Mouse (Mus musculus) right cerebral cortex, postnatal 25 days (tissue): ENCODE data around the gene Cacna1e.

ENCODE experiments used
- DNase-seq: peaks from one replicate; pipeline ENCODE4 v3.0.0; 2022

The Cacna1e gene

GRCm38 (mm10) chr1:154832168-154832539, 52.1 kb downstream of the Cacna1e start:
- DNase-seq = no peak

DNA sequence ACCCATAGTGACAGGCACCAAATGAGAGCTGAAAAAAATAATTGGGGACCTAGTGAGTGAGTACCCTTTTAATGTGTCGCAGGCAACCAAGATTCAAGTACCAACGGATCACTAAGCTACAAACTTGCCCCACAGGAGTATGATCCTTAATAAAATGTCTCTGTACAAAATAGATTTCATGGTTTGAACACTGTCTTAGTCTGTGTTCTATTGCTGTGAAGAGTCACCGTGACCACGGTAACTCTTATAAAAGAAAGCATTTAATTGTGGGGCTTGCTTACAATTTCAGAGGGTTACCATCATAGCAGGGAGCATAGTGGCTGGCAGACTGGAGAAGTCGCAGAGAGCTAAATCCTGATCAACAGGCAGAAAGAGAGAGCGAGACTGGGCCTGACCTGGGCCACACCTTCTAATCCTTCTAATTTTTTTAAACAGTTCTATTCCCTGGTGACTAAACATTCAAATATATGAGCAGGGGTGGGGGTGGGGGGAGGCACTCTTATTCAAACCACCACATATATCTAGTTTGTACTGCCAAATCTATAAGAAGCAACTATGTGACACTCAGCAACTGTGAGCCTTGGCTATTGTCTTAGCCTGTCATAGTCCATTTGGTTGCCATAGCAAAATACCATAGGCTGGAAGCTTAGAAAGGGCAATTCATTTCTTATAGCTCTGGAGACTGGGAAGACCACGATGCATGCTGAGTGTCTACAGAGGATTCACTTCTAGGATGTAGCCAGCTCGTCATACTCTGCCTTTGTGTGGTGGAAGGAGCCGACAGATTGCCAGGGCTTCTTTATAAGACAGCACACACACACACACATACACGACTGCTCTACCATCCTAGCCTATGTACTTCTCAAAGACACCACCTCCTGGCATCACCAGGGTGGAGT, 52.8 kb downstream of the Cacna1e start:
- no peak for DNase-seq

DNA sequence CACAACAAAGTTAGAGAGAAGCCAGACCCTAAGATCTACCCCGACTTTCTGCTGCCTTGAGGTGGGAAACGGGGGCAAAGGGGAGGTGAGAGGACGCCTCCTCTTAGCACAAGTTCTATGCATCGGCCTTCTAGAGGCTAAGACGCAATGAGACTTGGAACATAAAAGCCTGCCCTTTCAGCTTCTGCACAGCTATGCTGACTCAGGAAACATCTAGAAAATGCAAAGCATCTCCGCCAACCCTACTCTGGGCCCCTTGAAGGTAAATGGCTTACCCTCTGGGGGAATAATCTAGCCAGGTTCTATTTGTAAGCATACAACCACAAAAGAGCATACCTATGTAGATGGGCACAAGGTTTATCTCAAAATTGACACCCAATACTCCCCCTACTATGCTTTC, 54.2 kb downstream of the Cacna1e start:
- DNase-seq = no peak

DNA sequence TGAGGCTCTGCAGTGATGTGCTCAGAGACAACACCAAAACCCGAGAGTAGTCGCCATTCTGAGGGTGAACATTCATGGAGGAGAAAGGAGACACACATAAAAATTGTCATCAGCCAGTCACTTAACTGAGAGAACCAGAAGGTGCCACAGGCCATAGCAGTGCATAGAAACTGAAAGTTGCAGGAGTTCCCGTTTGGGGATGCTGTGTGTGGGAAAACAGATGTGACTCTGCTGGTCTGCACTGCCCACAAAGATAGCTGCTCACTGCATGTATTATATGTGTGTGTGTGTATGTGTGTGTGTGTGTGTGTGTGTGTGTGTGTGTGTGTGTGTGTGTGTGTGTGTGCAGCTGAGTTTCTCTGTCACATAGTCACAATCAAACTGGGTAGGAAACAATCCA, 61.2 kb downstream of the Cacna1e start:
- no peak for DNase-seq

DNA sequence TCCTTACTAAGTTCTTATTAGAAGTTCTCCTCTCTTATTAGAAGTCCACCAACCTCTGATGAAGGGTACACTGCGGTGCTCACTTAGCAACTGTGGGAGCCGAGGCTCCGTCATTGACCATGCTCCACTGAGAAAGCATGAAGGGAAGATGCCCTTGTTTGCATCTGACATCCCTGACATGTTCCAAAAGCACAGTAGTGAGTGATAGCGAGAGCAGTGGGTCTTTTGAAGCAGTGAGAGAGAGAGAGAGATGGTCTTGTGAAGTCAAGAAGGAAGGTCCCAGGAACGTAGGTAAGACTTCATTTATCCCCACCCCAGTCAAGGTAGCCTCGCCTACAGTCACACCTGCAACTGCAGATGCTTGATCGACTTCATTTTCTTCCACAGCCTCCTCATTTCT, 63.9 kb downstream of the Cacna1e start:
- no peak for DNase-seq

DNA sequence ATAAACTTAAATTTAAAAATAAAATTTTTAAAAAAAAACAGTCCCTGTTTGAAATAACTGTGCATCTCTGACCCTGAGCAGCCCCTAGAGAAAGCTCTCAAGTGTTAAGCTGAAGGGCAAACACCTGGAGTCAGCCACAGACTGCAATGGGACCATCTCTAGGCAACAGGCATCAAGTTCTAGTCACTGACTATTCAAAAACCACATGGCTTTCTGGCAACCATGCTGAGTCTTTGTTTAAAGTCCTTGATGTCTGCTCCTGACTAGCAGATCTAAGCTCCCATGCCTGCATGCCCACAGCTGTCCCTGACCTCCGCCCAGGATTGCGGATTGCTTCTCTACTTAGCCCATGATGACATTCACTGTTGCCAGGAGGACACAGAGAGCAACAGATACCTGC, 64.3 kb downstream of the Cacna1e start:
- DNase-seq = no peak

DNA sequence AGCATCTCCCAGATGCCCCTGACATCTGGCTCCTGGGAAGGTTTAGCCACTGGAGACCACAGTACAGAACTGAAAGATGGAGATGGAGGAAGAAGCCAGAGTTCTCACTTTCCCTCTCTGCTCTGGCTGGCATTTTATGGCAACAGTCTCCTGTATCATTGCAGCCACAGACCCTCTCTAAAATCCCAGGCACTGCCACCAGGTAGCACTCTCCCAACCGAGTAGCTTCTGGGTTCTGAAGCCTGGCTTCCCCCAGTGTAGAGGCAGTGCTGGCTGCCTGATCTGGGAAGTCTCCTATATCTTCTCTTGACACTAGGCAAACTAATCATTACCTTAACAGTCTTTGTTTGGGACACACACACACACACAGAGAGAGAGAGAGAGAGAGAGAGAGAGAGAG, 65.6 kb downstream of the Cacna1e start:
- no peak for DNase-seq

- no peak for DNase-seq
These were observed 67.5 kb downstream of the Cacna1e start for GRCm38 (mm10) chr1:154816836-154817235.

DNA sequence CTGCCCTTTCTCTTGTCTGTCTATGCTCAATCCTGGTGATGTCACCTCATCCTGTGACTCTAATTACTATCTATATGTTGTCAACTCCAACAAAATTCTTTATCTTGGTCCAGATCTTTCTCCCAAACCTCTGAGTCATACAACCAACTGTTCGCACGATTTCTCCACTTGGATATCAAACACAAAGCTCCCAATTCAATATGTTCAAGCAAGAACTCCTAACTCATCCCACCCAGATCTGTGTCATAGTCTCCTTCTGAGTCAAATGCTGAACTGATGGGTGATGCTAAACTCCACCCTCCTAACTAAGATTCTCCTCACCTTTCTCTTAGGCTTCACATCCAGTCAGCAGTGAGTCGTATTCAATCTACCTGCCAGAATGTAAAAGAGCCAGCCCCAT, 68.0 kb downstream of the Cacna1e start:
- peak; percentile 24 for DNase-seq

DNA sequence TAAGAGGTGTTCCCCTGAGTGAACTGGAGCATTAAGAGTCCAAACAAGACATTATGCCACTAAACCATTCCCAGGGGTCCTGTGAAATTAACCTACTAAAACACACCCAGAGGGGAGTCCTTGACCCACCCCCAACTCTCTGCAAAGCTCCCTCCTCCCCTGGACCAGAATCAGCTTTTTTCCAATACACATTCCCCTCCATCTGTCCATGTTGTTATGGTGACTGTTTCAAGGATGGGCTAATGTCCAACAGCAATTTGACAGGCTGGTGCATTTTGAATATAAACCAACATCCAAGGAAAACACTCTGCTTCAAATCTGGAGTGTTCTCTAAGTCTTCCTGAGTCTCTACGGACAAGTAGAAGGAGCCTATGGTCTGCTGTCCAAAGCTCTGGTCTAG, 78.6 kb downstream of the Cacna1e start:
- DNase-seq = no peak

GRCm38 (mm10) chr1:154805038-154805437, 79.3 kb downstream of the Cacna1e start:
- DNase-seq = no peak

DNA sequence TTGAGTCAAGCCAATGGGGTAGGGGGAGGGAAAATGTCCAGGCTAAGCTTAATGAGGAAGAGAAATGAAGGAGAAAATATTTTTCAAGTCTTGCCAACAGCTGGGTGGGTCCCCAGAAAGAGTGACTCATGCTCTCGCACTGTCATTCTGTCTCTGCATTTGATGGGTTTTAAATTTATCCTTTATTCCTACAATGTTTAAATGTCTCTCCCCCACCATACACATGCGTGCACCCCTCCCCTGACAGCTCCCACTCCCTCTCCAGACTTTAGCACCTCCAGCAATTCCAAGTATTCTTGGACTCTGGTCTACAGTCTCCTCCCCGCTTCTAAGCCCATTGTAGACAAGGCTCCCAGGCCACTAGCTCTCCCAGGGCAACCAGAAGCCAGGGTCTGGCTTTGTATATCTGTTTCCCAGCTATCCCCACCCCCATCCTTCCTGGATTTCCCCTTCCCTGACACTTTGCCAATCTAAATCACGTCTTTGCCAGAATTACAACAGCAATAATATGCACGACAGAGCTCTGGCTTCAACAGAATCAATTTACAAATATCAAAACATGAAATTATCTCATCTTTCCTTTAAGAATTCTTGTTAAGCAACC, 81.9 kb downstream of the Cacna1e start:
- peak; percentile 40 for DNase-seq

GRCm38 (mm10) chr1:154799257-154799656, 85.0 kb downstream of the Cacna1e start:
- no peak for DNase-seq

GRCm38 (mm10) chr1:154798771-154799170, 85.5 kb downstream of the Cacna1e start:
- no peak for DNase-seq

DNA sequence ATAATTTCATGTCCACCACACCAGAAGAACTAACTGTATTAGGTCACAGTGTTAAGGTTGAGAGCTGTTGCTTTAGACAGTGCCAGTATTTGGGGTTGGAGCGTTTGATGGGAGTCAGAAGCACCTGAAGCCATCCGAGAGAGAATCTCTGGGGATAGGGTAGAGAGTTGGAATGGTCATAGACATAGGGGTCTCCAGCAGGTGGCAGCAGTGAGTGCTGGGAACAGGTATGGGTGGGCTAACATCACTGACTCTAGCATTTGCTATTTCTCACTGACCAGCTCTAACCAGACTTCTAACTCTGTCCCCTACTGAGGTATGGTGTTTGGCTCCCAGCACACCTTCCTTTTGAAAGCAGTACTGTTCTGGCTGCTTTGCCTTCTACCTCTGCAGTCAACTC, 87.6 kb downstream of the Cacna1e start:
- no peak for DNase-seq

DNA sequence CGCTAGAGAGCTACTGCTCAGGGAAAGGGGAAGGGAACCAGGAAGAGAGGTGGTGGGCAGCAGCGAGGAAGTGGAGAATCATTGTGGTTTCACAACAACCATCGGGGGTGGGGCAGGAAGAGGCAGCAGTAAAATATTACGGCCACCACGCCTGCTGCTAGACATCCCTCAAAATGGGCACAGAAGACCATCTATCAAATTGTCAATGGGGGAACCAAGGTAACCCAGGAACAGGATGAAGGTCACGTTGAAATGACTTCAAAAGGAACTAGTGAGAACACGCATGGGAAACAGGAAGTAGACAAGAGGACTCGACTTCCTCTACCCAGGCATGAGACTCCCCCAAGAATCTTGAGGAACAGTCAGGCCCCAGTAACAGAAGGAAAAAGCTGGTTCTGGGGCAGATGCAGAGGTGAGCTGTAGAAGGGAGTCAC, 89.8 kb downstream of the Cacna1e start:
- no peak for DNase-seq

DNA sequence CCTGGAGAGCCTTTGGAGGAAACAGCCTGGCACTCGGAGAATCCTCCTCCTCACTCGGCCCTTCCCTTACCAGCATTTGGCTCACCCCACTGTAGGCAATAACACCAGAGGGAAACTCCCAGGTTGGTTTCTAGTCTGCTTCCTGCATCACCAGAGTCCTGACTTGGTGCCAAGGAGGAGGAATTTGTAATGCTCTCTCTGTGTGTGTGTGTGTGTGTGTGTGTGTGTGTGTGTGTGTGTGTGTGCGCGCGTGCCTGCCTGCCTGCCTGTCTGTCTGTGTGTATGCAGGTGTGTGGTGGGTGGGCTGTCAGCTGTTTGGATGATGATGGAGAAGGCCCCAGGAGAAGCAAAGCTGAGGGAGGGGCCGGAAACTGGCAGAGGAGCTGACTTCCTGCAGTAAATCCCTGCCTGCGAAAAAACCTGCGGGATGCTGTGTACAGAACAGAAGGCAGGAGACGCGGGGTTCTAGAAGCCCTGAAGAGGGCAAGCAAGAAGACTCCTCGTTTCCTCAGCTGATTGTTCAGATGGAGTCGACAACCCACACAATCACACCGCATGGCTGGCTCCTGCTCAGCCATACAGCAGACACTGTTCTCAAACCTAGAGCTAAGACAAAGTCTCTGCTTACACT, 92.6 kb downstream of the Cacna1e start:
- DNase-seq = peak; percentile 65

GRCm38 (mm10) chr1:154788491-154788890, 95.8 kb downstream of the Cacna1e start:
- peak; percentile 52 for DNase-seq

- peak; percentile 64 for DNase-seq
These were observed 96.2 kb downstream of the Cacna1e start for GRCm38 (mm10) chr1:154788069-154788468.

DNA sequence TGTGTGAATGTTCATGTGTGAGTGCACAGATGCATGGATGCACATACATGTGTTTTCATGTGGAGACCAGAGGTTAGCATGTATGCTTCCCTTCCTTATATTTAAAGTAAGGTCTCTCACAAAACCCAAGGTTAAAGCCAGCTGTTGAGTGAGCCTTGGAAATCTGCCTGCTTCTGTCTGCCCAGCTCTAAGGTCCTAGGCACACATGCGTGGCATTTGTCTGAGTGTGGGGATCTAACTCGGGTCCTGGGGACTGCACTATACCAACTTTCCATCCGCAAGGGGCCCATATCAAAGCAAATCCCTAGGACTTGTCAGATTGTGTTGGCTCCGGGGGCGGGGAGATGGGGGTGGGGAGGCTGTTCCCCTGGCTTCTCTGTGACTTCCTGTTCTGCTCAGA, 96.9 kb downstream of the Cacna1e start:
- DNase-seq = no peak

- DNase-seq = peak; percentile 60
These were observed 98.0 kb downstream of the Cacna1e start for GRCm38 (mm10) chr1:154786243-154786669.

- no peak for DNase-seq
These were observed 99.4 kb downstream of the Cacna1e start for GRCm38 (mm10) chr1:154784862-154785261.

DNA sequence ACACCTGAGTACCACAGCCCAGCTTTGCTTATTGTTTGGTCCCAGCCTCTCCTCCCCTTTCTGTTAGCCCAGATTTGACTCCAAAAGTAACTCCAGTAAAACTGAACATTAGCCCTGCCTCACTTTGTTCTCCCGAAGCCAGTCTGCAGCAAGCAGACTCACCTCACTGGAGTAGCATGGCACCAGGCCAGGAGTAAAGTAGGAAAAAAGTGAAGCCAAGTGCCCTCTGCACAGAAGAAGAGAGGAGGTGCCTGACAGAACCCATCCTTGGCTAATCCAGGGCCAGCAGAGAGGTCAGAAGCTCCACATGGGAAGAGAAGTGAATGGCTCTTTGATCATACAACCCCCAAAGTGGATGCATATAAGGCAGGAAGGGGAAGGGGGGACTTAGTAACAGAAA, 100.8 kb downstream of the Cacna1e start:
- DNase-seq = no peak

DNA sequence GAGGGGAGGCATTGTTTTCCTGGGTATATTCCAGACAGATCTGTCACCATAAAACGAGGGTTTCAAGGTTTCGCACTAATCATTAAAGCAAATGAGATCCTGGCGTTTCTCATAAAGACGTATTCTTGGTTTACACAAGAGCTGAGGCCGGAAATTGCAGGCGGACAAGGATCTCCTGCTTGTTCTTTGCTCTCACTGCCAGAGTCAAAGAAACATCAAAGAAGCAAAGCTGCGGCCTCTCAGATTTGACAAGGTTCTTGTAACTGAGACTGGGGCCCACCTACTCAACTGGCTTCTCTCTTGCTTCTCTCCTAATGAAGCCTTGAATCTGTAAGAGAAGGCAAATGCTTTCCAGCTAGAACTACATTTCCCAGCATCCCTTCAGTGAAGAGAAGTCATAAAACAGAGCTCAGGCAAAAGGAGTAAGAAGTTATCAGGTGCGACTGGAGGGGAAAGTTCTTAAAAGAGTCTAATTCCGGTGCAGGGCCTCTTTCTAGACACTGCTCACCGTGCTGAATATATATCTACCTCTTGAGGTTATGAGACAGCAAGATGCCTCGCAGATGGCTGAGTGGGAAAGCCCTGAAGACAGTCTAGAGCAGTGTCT, 104.3 kb downstream of the Cacna1e start:
- DNase-seq = no peak
